Mouse (Mus musculus): ENCODE measurements at regions not wholly inside any gene's neighbourhood (a gene's known extent, or its start where the extent isn't known, plus 50 kb on each side); places are given as distances from the start of the nearest gene placed in this dataset.
A peak's percentile ranks its signal among the peaks of the same experiment; 100 is the strongest.

DNA sequence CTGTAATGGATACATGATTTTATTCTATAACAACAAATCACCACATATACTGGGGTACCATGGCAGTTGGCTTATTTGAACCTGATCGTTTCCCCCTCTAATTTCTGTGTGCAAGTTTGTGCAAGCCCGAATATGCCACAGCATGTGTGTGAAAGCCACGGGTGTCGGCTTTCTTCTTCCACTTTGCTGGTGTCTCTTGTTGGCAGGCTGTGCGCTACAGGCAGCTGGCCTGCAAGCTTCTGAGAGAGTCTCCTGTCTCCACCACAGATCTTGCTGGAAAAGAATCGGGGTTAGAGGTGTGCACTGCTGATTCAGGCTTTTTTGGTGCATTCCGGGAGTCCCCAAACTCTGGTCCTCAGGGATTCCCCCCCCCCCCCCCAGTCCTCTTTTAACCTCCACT lies 142.0 kb upstream of the Kazn start:
- DNase-seq (ENCODE audit: low spot score in 2 of 2), result no peak

DNA sequence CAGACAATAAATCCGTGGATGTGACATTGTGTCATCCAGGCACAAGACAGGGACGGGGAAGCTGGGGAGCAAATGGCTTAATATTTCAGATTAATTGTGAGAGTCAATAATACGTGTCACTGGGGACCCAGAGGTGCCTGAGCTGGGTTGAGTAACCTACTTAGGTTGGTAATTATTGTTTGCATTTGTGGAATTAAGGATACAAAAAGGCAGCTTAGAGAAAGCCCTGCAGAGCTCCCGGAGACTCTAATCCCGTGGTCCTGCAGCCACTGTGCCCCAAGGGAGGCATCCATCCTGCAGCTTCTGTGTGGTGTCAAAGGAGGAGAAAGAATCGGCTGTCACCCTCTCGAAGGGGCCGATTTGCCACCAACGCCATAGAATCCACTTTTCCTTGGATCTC lies 139.3 kb upstream of the Kazn start:
- DNase-seq (ENCODE audit: low spot score in 2 of 2), result no peak

DNA sequence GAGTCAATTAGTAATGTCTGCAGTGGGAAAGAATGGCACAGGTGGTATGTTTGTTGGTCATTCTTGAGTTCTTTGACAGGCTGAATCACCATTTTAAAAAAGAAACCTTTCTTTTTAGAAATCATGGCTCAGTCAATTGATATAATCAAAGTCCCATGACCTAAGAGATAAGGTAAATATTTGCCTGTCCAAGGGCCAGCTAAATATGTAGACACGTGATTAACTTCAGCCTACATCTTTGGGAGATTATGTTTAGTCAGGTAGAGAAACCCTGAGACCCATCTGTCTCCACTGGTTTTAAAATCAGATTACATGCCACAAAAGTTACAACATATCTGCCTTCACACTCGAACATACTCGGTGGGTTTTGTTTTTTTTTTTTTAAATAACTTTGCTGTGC lies 128.6 kb upstream of the Kazn start:
- no peak for DNase-seq (ENCODE audit: low spot score in 2 of 2)

DNA sequence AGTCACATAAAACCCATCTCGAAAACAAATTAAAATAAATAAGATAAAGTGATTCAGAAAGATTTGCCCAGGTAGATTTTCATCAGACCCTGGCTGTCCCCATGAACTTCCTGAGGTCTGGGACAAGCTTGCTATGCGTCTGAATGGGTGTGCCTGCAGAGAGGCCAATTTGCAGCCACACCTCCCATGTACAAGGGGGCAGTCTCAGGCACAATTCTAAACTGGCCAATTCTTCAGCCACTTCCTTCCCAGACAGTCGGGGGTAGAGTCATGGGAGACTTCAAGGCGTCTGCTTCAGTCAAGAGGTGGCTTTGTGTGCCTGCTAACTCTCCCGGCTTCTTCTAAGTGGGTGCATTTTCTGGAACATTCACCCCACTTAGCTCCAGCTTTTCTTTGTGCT lies 122.9 kb upstream of the Kazn start:
- no peak for DNase-seq (ENCODE audit: low spot score in 2 of 2)

DNA sequence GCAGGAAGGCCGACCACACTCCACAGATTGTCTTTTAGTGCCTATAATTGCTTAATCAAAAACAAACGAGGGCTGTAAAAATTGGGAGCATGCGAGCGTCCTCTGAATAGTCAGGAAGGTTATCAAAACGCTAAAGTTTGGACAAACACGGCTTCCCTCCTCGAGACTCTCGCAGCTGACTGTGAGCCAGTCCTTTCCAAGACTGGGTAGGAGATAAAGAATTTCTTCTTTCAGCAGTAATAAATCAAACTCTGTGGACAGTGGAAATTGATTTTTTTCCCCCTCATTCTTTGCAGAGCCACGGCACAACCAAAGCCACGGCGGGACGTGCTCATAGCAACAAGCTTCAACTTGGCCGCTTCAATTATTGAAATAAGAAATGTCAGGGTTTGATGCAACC lies 119.7 kb upstream of the Kazn start:
- DNase-seq (ENCODE audit: low spot score in 2 of 2), result no peak

DNA sequence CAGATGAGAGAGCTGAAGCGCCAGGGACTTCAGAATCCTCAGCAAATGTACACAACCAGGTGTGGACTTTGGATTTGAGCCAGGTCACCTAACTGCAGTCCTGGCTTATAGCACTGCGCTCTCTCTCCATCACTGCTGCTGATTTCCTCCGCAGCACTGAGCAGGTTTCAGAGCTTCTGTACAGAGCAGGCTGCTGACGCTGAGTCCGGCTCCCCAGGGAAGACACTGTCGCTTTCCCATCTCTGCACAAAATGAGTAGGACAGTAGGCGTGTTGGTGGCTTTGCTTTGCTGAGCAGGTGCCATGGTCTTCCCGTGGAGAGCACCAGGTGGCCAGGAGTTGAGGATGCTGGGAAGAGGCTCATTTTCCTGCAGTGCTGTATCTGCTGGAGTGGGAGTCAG lies 116.2 kb upstream of the Kazn start:
- peak; percentile 20 to 33 for DNase-seq (ENCODE audit: low spot score in 2 of 2)

DNA sequence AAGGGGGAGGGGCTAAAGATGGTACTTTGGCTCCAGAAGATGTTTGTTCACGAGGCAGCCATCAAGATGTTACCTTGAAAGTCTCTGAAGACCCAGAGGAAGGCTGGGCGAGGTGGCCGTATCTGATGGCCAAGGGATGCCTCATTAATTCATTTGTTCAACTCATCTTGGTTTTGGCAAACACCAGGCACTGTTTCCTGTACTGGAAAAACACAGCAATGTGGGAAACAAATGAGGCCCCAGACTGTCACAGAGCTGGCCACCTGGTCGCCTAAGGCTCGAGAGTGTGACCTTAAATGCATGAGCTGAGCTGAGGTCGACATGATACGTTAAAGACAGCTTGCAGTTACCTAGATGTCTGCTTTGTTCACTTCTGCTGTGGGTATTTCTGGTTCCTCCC lies 114.3 kb upstream of the Kazn start:
- no peak for DNase-seq (ENCODE audit: low spot score in 2 of 2)

DNA sequence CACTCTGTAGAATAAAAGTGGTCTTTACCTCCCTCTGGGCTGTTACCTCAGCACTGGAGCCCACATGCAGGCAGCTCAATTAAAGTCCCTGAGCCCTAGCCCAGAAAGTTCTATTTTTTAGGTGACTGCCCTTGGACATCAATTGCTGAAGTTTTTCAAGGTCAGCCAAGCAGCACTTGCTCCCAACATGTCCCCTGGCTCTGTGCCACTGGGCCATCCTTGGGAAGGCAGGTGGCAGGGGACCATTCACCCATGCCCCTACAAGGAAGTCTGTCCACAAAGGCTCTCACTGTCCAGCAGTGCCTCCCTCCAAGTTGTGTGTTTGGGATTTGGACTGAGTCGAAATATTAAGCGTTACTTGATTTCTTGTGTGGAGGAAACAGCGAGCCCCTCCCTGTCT lies 112.6 kb upstream of the Kazn start:
- DNase-seq (ENCODE audit: low spot score in 2 of 2), result no peak

DNA sequence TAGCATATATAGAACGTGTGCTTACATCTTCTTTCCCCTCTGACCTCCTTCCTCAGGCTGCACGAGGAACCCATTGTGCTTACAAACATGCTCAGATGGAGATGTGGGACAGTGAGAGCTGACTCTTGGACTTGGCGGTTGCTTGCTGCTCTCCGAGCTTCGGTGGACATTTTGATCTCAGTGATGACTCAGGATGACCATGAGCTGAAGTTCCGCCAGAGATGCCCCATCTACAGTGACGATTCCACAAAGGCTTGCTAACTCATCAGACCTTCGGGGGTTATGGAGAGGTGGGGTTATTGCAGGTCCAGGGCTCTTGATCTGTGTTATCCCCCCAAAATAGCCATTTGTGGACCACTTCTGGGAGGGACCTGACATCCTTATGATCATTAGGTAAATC lies 111.8 kb upstream of the Kazn start:
- no peak for DNase-seq (ENCODE audit: low spot score in 2 of 2)

DNA sequence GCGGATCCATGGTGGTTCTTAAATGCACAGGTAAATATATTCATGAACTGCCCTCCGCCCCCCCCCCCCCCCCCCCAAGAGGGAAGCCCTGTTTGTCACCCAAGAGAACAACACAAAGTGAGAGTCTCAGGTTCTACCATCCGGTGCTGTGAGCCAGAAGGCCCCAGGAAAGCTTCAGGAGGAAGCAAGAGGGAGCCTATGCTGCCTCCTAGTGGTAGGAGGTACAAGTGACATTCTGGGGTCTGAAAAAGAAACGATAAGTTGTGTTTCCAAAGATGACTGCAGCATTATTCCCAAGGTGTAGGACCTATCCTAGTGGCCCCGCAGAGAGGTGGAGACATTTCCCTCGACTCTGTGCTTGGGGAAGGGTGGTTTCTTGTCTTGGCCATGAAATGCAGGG lies 109.7 kb upstream of the Kazn start:
- peak in 1 of 2 experiments; percentile 13 for DNase-seq (ENCODE audit: low spot score in 2 of 2)

DNA sequence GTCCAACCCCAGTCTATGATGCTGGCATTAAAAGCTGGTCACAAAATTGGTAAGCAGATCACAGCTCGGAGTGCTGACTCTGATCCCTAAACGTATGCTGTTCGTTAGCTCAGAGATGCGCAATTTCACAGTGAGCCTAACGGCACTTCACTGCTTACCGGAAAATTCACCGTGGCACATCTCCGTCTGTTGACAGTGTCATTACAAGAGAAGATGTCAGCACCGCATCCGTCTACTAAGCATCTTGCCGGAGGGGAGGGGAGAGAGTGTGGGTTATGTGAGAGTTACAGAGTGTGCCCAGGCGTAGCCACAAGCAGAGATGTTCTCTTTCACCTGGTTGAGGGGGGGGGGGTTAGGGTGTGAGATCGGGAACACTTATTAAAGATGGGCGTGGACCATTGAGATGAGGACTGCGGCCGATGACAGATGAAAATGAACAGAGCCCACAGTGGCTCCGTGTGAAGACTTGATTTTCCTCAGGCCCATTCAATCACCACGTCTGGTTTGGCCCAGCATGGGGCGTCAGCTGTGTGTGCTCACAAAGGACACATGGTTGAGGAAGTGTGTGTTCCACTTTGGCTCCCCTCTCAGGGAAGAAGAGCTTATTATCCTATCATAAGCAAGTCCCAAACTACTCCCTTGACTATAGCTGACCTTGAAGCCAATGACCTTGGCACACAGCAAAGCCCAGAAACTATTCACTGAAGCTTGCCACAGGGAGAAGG lies 103.4 kb upstream of the Kazn start:
- DNase-seq (ENCODE audit: low spot score in 2 of 2), result no peak

DNA sequence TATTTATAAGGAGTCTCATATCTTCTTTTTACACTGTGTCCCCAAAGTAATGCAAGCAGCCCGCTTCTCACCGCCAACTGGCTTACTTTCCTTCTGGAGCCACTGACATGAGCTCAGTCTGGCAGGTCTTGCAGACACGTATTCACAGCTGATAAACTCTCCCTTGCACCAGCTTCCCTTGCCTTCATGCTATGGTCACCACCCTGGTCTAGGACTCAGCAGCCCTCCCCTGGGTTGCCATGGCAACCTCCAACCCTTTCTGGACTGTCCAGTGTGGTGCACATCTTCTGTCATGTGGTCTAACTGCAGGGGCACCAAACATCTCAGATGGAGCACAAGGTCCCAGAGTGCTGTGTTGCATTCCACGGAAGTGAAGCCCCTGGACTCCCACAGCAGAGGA lies 102.1 kb upstream of the Kazn start:
- no peak for DNase-seq (ENCODE audit: low spot score in 2 of 2)

DNA sequence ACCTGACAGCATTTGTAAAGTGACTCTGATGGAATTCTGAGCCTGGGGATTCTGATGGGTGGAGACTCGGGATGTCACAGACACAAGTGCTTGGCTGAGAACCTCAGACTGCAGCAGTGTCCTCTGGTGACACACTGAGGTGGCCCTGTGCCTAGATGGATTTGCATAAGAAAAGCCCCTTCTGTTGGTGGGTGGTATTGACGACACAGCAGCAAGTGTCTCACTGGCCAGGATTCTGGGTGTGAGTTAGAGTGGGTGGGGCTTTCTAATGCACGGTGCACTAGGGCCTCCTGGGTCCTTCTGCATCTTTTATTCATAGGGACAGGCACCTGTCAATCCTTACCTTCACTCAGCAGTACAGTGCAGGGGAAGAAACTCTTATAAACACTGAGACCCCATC lies 100.9 kb upstream of the Kazn start:
- DNase-seq (ENCODE audit: low spot score in 2 of 2), result no peak

DNA sequence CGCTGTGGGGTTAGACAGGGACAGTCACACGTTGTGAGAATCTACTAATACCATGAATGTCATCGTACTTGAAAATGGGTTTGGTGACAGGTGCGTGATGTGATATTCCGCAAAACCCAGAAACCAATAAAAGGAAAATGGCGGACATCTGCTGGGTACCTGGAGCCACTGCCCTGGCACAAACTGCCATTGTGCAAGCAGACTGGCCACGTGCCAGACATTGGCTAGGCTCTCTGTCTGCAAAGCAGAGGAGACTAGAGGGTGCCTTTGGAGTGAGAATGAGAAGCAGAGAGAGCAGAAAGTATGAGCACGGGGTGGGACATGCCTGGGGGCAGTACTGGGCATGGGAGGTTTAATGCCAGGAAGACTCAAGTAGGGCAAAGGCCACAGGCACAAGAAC lies 98.5 kb upstream of the Kazn start:
- no peak for DNase-seq (ENCODE audit: low spot score in 2 of 2)

DNA sequence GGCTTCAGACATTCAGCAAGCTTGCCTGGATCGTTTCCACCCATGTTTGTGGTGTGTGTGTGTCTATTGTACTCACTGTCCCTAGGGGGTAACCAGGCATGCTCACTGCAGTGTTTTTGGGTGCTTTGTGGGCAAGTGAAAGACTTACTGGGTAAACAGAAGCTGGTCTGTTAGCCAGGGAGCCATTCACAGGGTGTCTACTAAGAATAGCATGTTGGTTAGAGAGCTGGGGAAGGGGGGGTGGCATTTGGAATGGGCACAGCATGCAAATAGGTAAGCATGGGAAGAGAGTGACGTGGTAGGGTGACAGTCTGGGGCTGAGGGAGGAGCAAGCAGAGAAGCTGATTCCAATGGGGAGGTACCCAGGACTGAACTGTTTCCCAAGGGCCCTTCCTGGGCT lies 97.7 kb upstream of the Kazn start:
- no peak for DNase-seq (ENCODE audit: low spot score in 2 of 2)

DNA sequence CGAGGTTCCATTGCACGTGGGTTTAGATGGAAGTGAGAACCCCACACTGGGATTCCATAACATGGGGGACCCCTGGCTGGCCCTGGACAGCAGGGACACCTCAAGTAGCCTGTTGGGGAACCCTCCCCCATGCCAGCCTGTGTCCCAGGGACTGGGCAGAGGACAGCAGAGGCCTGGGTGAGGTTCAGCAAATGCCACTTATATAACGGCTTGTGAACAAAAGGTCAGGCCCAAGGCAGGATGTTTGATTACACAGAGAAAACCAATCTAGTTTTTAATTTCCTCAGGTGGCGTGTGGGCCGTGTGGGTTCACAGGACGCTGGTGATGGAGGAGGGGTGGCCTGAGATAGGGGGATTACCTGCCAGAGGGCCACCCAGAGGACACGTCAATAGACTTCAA lies 94.9 kb upstream of the Kazn start:
- DNase-seq (ENCODE audit: low spot score in 2 of 2), result no peak

DNA sequence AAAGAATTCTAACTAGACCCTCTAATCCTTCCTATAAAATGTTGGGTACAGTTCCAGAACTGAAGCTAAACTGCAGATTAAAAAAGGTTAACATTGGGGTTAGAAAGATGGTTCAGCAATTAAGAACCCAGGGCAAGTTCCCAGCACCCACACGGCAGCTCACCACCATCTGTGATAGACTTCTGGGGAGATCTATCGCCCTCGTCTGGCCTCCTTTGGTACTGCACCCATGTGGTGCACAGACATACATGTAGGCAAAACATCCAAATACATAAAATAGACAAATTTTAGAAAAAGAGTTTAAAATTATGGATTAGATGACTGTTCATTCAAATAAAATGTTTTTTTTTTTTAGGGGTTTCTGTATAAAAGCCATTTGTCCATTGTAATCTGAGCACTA lies 91.4 kb upstream of the Kazn start:
- no peak for DNase-seq (ENCODE audit: low spot score in 2 of 2)

DNA sequence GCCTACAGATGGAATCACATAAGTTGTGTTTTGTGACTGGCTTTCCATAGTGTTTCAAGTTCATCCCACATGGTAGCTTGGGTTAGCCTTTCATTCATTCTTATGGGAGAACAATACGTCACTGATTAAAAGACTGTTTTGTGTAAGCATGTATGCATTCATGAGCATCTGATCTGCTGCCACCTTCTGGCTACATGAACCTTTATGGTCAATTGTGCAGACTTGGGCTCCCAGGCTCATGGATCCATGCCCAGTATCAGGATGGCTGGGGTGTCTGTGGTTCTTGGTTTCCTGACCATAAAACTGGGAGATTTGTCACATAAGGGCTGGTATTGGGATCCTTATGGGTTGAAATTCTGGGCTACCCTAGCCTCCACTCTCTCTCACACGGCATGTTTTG lies 90.4 kb upstream of the Kazn start:
- DNase-seq (ENCODE audit: low spot score in 2 of 2), result no peak

DNA sequence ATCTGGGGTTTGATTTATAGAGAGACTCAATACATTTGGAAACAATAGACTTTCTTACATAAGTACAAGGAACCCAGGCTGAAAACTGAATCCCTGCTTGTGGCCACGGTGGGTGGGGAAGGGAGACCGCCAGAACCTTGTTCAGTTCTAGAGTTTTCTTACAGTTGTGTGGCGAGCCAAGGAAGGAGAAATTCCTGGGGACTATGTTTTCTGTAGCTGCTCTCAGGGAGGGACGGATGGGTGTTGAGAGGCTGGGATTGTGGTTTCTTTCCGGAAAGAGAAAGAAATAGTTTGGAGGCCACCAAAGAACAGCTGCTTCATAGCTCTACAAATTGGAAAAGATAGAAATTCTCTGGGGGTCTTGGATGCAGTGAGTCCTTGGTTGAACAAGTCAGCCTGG lies 87.3 kb upstream of the Kazn start:
- no peak for DNase-seq (ENCODE audit: low spot score in 2 of 2)

DNA sequence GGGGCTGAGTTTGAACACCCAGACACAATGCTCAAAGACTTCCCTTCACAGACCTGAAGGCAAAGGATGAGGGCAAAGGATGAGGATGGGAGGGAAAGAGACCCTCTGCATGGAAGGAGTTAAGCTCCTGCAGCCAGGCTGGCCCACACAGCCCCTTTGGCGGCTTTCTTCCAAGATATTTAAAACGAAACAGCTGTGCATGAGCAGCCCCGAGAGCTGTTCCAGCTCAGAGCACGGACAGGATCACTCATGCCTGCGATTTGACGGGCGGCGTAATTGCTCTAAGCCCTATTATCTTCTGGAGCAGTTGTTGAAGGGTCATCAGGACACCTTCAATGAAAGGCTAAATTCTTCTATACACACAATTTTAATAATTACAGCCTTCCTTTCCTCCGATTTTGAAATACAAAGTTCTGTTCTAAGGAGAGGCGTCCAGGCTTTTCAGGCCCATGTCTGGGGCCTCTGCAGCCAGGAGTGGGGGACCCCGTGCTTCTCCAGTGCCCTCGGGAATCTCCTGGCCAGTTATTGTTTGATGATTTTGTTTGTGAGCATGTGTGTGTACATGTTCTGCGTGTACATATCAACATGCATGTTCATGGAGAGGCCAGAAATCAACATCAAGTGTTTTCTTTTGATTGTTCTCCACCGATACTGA lies 82.1 kb upstream of the Kazn start:
- DNase-seq (ENCODE audit: low spot score in 2 of 2), result no peak

DNA sequence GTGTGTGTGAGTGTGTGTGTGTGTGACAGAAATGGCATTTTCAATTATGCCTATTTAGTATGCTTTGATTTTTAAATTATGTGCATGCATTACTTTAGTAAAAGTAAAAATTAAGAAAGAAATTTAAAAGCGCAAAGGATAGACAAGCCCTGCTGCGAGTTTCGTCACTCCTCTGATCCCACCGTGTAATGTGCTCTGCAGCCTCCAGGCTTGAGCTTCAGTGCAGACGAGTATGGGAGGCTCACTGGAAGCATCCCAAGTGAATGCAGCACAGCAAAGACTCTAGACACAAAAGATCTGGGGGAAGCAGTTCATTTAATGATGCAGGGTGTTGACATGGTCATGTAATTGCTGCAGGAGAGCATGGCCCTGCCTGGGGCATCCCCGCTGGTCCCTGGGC lies 71.1 kb upstream of the Kazn start:
- DNase-seq (ENCODE audit: low spot score in 2 of 2), result no peak

DNA sequence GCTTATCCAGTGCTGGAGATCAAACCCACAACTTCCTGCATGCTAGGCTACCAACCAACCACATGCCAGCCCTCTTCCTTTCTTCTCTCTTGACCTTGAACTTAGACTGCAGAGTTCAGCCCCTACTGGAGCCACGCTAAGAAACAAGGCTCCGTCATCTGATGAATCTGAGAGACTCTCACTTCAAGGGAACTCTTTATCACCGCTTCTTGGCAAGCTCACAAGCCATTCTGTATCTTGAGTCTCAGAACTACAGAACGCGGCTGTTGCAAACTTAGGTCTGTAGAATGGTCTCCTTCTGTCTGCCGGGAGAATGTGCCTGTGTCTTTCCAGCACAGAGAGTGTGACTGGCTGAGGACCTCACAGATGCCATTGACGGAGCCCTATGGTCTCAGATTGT lies 69.1 kb upstream of the Kazn start:
- DNase-seq (ENCODE audit: low spot score in 2 of 2), result no peak

DNA sequence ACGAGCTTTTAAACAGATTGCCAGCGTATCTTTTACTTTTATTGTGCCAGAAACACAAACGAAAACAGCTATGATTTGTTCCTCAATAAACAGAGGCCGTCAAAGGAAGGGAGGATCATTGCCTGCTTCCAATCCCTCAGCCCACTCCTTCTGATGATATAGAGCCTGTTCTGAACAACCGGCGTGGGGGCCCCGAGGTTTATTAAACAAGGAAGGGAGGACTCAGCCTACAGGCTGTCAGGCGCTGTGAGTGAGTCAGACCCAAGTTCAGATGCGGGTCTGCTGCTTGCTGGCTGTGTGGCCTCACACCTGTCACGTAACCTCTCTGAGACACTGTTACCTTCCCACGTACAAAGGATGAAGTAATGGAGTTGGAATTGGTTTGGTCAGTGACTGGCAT lies 68.1 kb upstream of the Kazn start:
- DNase-seq (ENCODE audit: low spot score in 2 of 2), result no peak

DNA sequence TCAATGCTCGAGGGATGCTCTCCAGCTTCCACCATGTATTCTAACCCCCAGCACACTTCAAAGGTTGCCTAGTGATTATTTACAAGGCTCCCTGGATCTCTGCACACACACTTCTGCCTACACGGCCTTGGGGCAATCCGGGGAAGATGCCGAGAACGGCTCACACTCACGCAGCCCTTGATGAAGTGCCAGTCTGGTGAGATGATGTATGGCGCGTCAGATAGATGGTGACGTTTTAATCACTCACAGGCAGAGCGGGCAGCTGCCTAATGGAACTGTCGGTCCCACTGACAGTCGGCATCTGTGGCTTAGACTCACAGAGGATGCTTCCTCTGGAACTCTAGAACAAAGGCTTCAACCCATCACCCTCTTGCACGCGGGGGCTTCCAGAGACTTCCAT lies 66.9 kb upstream of the Kazn start:
- no peak for DNase-seq (ENCODE audit: low spot score in 2 of 2)
